Mouse (Mus musculus) heart, postnatal 0 days (tissue): Measurements from ENCODE around the gene Ppp1r16b. TPM values are rescaled to one million over a fixed set of nuclear protein-coding genes. Genes with fewer than 3 reads are reported as not detected.

ENCODE experiments used
- ATAC-seq: fragments of 200-750 bp; cut with Nextera tagmentation; 2 replicates; pipeline ENCODE4 v1.8.0; 2017; ENCODE audit warnings: low read depth, moderate number of reproducible peaks, moderate library complexity; ENCODE audit not compliant: insufficient read depth
- DNase-seq: peaks from one replicate; pipeline ENCODE4 v3.0.0-alpha.2; 2016; ENCODE audit warnings: low spot score
- H3K27ac ChIP-seq: fragments of 300-500 bp; sonication (generic); 2 replicates; pipeline ENCODE4 v1.5.1; 2014; ENCODE audit warnings: low read depth, mild to moderate bottlenecking
- H3K27me3 ChIP-seq: fragments of 300-500 bp; sonication (generic); 2 replicates; pipeline ENCODE4 v1.6.1; 2014; ENCODE audit warnings: low read length, mixed read lengths; ENCODE audit not compliant: control insufficient read depth, insufficient read depth
- H3K36me3 ChIP-seq: fragments of 300-500 bp; sonication (generic); replicated peaks from 2 replicates; pipeline ENCODE4 v1.6.1; 2014; ENCODE audit warnings: low read length, mixed read lengths; ENCODE audit not compliant: control insufficient read depth, insufficient read depth
- H3K4me1 ChIP-seq: fragments of 300-500 bp; sonication (generic); 2 replicates; pipeline ENCODE4 v1.6.1; 2014; ENCODE audit warnings: antibody characterized with exemption; ENCODE audit not compliant: control insufficient read depth, insufficient read depth
- H3K4me2 ChIP-seq: fragments of 300-500 bp; sonication (generic); 2 replicates; pipeline ENCODE4 v1.6.1; 2014; ENCODE audit warnings: low read depth, mild to moderate bottlenecking, low read length, moderate library complexity
- H3K4me3 ChIP-seq: fragments of 300-500 bp; sonication (generic); 2 replicates; pipeline ENCODE4 v1.5.1; 2014; ENCODE audit warnings: low read depth, low read length
- H3K9ac ChIP-seq: fragments of 300-500 bp; sonication (generic); replicated peaks from 2 replicates; pipeline ENCODE4 v1.6.1; 2014; ENCODE audit warnings: low read depth, low read length, mixed read lengths
- H3K9me3 ChIP-seq: fragments of 300-500 bp; sonication (generic); replicated peaks from 2 replicates; pipeline ENCODE4 v1.6.1; 2016; ENCODE audit warnings: low read length; ENCODE audit not compliant: control insufficient read depth
- CTCF ChIP-seq: IDR thresholded peaks from 2 replicates; pipeline ENCODE4 v1.5.1; 2016; ENCODE audit warnings: antibody characterized with exemption, control low read depth, low read depth
- EP300 ChIP-seq: IDR thresholded peaks from 2 replicates; pipeline ENCODE4 v1.6.1; 2016; ENCODE audit warnings: antibody characterized with exemption, low read depth
- WGBS: fragments of 180-500 bp; shearing (Covaris S2); extraction: QIAGEN DNeasy Blood & Tissue Kit; methylation state at CpG from one replicate; pipeline ENCODE4 v1.1.7; 2014; 5-methylcytosine and 5-hydroxymethylcytosine counted together
- polyA plus RNA-seq: library from polyadenylated mRNA; unstranded; fragments of >200 nt; fragmentation: Nextera tagmentation; extraction: Ambion mirVana; gene quantifications from 2 replicates; pipeline ENCODE4 v1.2.1, GENCODE M21; 2015
- total RNA-seq: library from RNA; depleted of rRNA; stranded (reverse); fragments of >200 nt; gene quantifications from 2 replicates; pipeline ENCODE4 v1.2.3, GENCODE M21; 2014; ENCODE audit warnings: low replicate concordance

Ppp1r16b gene
- total and polyA plus RNA-seq, 2 experiments from 2014 or later: 3.7 to 5.1 TPM

DNA sequence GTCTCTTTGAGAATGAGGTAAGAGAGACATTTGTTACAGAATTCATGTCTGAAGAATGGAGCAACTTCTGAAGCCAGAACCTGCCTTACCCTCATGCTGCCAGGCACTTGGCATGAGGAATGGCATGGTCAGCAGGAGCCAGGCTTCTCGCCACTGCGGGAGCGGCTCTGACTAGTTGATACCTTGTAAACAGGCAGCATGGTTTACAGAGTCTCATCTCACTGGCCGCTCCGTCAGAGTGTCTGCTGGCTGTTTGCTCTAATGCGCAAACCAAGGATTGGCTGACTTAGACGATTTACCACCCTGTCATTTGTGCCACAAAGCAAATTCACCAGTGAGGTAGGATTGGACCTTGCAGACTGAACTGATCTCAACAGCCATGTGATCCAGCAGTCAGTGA lies 115.9 kb downstream of the Ppp1r16b start:
- ATAC-seq: no peak
- Histone ChIP-seq H3K9ac (no peak overlapping the region), H3K4me3 (no peak overlapping the region), H3K27ac (no peak overlapping the region), H3K9me3 (no peaks in the 10 kb centered on the region), H3K4me1 (peaks cover 20% of the 10 kb centered on the region), H3K4me2 (no peak overlapping the region), H3K27me3 (no peaks in the 10 kb centered on the region), H3K36me3 (peaks cover 57% of the 10 kb centered on the region)
- TF ChIP-seq CTCF (no peak), EP300 (no peak)
- no peak for DNase-seq
- WGBS: 87% methylated on average over 7 of the region's 7 CpGs

DNA sequence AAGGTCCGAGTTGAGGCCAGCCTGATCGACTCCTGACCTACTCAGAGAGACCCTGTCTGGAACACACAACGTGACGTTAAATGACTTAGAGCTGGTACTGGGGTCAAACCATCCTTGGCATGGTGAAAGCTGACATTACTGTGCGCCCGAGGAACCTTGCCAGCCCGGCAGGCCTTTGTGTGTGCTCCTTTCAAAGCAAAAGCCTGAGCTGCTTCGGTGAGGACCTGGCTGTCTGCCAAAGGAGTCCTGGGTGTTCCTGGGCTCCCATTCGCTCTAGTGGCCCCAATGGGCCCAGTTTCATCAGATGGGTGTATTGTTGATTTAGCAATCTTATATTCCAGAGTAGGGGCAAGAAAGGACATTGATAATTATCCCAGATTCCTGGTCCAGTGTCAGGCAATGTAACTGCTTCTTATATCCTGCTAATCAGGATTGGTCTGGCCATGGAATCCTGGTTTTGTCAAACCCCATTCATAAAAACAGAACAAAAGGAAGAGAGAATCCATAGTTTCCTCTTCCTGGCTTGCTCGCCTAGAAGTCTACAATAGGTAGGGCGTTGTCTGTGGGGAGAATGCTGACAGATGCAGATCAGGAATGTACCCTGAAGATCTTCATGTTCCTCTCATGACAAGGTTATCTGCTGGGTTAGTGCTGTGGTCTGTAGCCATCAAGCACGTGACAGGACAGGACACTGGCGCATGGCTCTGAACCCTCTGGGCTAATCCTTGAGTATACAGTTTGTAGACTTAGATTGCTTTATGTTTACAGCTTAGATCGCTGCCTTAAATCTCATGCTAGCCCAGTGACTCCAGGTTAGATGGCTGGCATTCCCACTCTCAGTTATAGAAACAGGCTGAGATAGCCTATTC lies 122.0 kb downstream of the Ppp1r16b start:
- Histone ChIP-seq H3K27ac (no peak overlapping the region), H3K4me3 (no peak overlapping the region), H3K9me3 (no peaks in the 10 kb centered on the region), H3K36me3 (peaks cover 42% of the 10 kb centered on the region), H3K9ac (no peak overlapping the region), H3K4me1 (peaks cover 8% of the 10 kb centered on the region; the same call in 1 of the 2 replicates), H3K27me3 (no peaks in the 10 kb centered on the region), H3K4me2 (no peak overlapping the region)
- TF ChIP-seq CTCF (no peak), EP300 (no peak)
- ATAC-seq: no peak
- WGBS: 69% methylated on average over 14 of the region's 14 CpGs
- no peak for DNase-seq

- ATAC-seq (peak; percentile 99), DNase-seq (peak; percentile 93)
- H3K4me3 ChIP-seq: peak within 1 kb of the TSS; percentile 72
- H3K4me1 ChIP-seq: peaks cover 4% of the 10 kb centered on the region
- H3K27me3 ChIP-seq: no peaks in the 10 kb centered on the region
- peak; percentile 85; the same call in 1 of the 2 replicates for TF ChIP-seq EP300
- TF ChIP-seq CTCF: no peak
- H3K9me3 ChIP-seq: no peaks in the 10 kb centered on the region
- H3K36me3 ChIP-seq: no peaks in the 10 kb centered on the region
- H3K4me2 ChIP-seq: peak within 1 kb of the TSS; percentile 76
- under 1% methylated on average over 33 of the region's 33 CpGs for WGBS
- peak within 1 kb of the TSS; percentile 71 for H3K9ac ChIP-seq
- H3K27ac ChIP-seq: peak within 1 kb of the TSS; percentile 83
These were observed 129.4 kb downstream of the Ppp1r16b start, which contains the start of gene Dhx35 for GRCm38 (mm10) chr2:158794494-158795004. Gene Dhx35, plus strand, starts transcription at chr2:158794807.

DNA sequence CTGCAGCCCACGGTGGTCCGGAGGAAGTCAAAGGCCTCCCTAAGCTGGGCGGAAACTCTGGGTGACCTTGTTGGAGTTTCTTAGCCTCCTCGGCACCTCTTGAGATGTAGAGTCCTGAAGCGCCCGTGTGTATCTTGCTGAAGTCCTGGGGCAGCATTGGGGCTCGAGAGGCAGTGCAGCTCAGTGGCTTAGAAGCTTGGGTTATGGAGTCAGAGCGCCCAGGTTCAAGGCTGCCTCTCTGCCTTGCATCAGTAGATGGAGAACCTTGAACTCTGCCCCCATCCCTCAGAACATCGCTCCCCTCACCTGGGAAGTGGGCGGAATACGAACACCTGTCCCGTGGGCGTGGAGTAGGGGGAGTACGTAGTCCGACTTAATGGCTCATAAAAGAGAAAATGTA lies 129.8 kb downstream of the Ppp1r16b start:
- H3K4me2 ChIP-seq: peak overlapping the region; percentile 76
- peak overlapping the region; percentile 83 for H3K27ac ChIP-seq
- peak; percentile 8 for DNase-seq
- WGBS: 14% methylated on average over 15 of the region's 15 CpGs
- peak overlapping the region; percentile 71 for H3K9ac ChIP-seq
- H3K4me1 ChIP-seq: peaks cover 4% of the 10 kb centered on the region; the same call in 1 of the 2 replicates
- ATAC-seq: no peak
- H3K36me3 ChIP-seq: no peaks in the 10 kb centered on the region
- TF ChIP-seq CTCF: no peak
- TF ChIP-seq EP300: no peak
- H3K27me3 ChIP-seq: no peaks in the 10 kb centered on the region
- H3K4me3 ChIP-seq: peak overlapping the region; percentile 72
- H3K9me3 ChIP-seq: no peaks in the 10 kb centered on the region

- Histone ChIP-seq H3K4me1 (peaks cover 4% of the 10 kb centered on the region; the same call in 1 of the 2 replicates), H3K27ac (no peak overlapping the region), H3K9me3 (no peaks in the 10 kb centered on the region), H3K9ac (no peak overlapping the region), H3K4me2 (no peak overlapping the region), H3K4me3 (no peak overlapping the region), H3K27me3 (no peaks in the 10 kb centered on the region), H3K36me3 (no peaks in the 10 kb centered on the region)
- DNase-seq: no peak
- no peak for ATAC-seq
- 82% methylated on average over 2 of the region's 2 CpGs for WGBS
- TF ChIP-seq EP300 (no peak), CTCF (no peak)
These were observed 130.7 kb downstream of the Ppp1r16b start for GRCm38 (mm10) chr2:158795875-158796274.
